Mouse (Mus musculus) frontal cortex, adult 2 months (tissue): ENCODE data around the gene Tppp. TPM values are rescaled to one million over a fixed set of nuclear protein-coding genes. Genes with fewer than 3 reads are reported as not detected.

Experiments used
- polyA plus RNA-seq: library from polyadenylated mRNA; depleted of rRNA; stranded (reverse); fragments of >200 nt; gene quantifications from 2 replicates; pipeline ENCODE4 v1.2.3, GENCODE M21; 2012; rRNA removed

Gene Tppp
- polyA plus RNA-seq, 1 experiment: 238 TPM

Other genes starting within 250 kb of the Tppp start
- 4.7 and 5.7 TPM in 2 replicates for gene Nkd2, start 161.8 kb upstream of the Tppp start, polyA plus RNA-seq
- gene Trip13, start 71.6 kb upstream of the Tppp start, polyA plus RNA-seq: 0.84 and 1.2 TPM in 2 replicates
- gene Brd9, start 71.6 kb upstream of the Tppp start, polyA plus RNA-seq: 114 and 124 TPM in 2 replicates
- not detected in 2 replicates for gene Zdhhc11, start 45.6 kb upstream of the Tppp start, polyA plus RNA-seq
- gene Cep72, start 52.9 kb downstream of the Tppp start, polyA plus RNA-seq: 1.6 and 1.9 TPM in 2 replicates
- gene Slc9a3, start 112.0 kb downstream of the Tppp start, polyA plus RNA-seq: 0.61 and 0.84 TPM in 2 replicates
- 49.9 and 52.2 TPM in 2 replicates for gene Exoc3, start 199.3 kb downstream of the Tppp start, polyA plus RNA-seq